8 mouse cellular contexts compared by ENCODE assay signal in the genomic region with DNA sequence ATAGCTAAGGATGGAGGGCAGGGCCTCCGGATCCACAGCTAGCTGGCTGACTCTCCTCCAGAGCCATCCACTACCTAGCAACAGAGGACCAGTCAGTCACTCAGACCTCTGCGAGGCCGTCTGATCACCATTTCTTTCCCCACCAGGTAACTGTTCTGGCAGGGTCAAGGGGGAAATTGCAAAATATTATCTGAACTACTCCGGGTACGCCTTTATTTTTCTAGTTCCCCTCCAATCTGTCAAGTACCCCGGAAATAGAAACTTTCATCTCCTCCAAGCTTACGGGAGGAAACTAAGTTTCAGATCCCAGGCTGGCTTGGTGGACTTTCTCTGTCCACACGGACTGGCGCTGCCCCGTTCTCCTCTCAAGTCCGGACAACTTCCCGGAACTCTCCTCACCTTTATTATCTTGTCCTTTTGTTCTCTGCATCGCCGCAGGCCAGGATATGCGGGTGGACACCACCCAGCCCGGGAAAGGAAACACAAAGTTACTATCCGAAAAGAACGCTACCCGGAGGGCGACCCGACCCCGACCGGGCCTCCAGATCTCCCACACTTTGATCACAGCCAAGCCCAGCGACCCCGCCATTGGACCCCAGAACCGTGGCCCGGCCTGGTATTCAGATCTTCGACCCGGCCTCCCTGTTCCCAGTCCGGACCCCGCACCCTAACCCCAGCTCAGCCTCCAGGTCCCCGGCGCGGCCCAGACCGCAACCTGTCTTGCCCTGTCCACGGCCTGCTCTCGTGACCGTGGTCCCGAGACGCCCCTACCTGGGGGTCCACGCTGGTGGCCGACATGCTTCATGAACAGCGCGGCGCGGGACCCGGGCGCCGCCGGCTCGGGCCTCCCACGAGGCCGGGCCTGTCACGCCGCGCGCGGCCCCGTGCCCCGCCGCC. TPM values are rescaled to one million over a fixed set of nuclear protein-coding genes. Genes with fewer than 3 reads are reported as not detected.
DNase-seq lines count a peak whose midpoint lies in the region; ATAC-seq and TF ChIP-seq lines count a peak whose summit lies in the region.

No protein-coding gene starts in this region.

- TF ChIP-seq POLR2A in bone marrow macrophage, adult 2 months (IDR thresholded peaks at IDR 0.05; ENCODE audit: borderline replicate concordance, low read depth, low read length) = no peak
- no peak; the same call in 1 of the 2 replicates for TF ChIP-seq POLR2A in testis, adult 2 months (IDR thresholded peaks at IDR 0.05; ENCODE audit: control insufficient read depth, low read depth, low read length)

- H3K4me2 ChIP-seq in limb, embryonic 12.5 days = peak overlapping the region; percentile 75
- peak overlapping the region; percentile 66 for H3K4me2 ChIP-seq in midbrain, embryonic 11.5 days

- DNase-seq in right cerebral cortex, adult 18-20 months = peak; percentile 24
- DNase-seq in right cerebral cortex, postnatal 36 days (ENCODE audit: low spot score in 2 of 2) = no peak
- peak; percentile 87 for DNase-seq in midbrain, embryonic 11.5 days (ENCODE audit: low spot score, missing footprints)
- no peak for DNase-seq in embryo, embryonic 11 days

- peak overlapping the region; percentile 97 for H3K9ac ChIP-seq in limb, embryonic 12.5 days (replicated peaks)
- H3K9ac ChIP-seq in midbrain, embryonic 11.5 days (ENCODE audit: low read length) = peak overlapping the region; percentile 98

- peak; percentile 54 for ATAC-seq in granulocyte monocyte progenitor cell, adult 5-6 weeks (replicated peaks; ENCODE audit: poor library complexity, severe bottlenecking)
- peak; percentile 75 for ATAC-seq in limb, embryonic 12.5 days (ENCODE audit: insufficient number of reproducible peaks, insufficient read depth, low FRiP score, low TSS enrichment, low read depth)
- peak; percentile 70 for ATAC-seq in midbrain, embryonic 11.5 days (ENCODE audit: low FRiP score)

- WGBS in limb, embryonic 12.5 days = under 1% methylated on average over 61 of the region's 61 CpGs
- under 1% methylated on average over 59 of the region's 61 CpGs for WGBS in midbrain, embryonic 11.5 days

- peak overlapping the region; percentile 21; the same call in 1 of the 2 replicates for H3K27ac ChIP-seq in bone marrow macrophage, adult 2 months (ENCODE audit: insufficient read depth, low read depth, low read length)
- peak overlapping the region; percentile 50 for H3K27ac ChIP-seq in limb, embryonic 12.5 days
- peak overlapping the region; percentile 35; the same call in 1 of the 2 replicates for H3K27ac ChIP-seq in midbrain, embryonic 11.5 days (ENCODE audit: low read depth, low read length)
- H3K27ac ChIP-seq in testis, adult 2 months (ENCODE audit: control insufficient read depth, insufficient read depth, low read depth, low read length) = peak overlapping the region; percentile 88

- peaks cover 6% of the 10 kb centered on the region; the same call in 1 of the 2 replicates for H3K27me3 ChIP-seq in limb, embryonic 12.5 days
- no peaks in the 10 kb centered on the region for H3K27me3 ChIP-seq in midbrain, embryonic 11.5 days (ENCODE audit: control insufficient read depth, insufficient read depth, low read length)
- H3K27me3 ChIP-seq in testis, adult 2 months (ENCODE audit: control insufficient read depth, insufficient read depth, low read length) = no peaks in the 10 kb centered on the region

- no peak for TF ChIP-seq CTCF in bone marrow macrophage, adult 2 months (IDR thresholded peaks at IDR 0.05; ENCODE audit: low read depth, low read length)
- no peak for TF ChIP-seq CTCF in testis, adult 2 months (IDR thresholded peaks at IDR 0.05; ENCODE audit: control insufficient read depth, insufficient read depth, insufficient replicate concordance, low read depth, low read length)

- H3K9me3 ChIP-seq in limb, embryonic 12.5 days = no peaks in the 10 kb centered on the region
- H3K9me3 ChIP-seq in midbrain, embryonic 11.5 days (ENCODE audit: control insufficient read depth, low read length) = no peaks in the 10 kb centered on the region

- H3K4me3 ChIP-seq in bone marrow macrophage, adult 2 months (ENCODE audit: insufficient read depth, low read length) = peak overlapping the region; percentile 91
- peak overlapping the region; percentile 99 for H3K4me3 ChIP-seq in limb, embryonic 12.5 days (replicated peaks)
- H3K4me3 ChIP-seq in midbrain, embryonic 11.5 days (ENCODE audit: low read depth, low read length) = peak overlapping the region; percentile 100
- peak overlapping the region; percentile 98 for H3K4me3 ChIP-seq in testis, adult 2 months (ENCODE audit: control insufficient read depth, low read depth, low read length)

- H3K36me3 ChIP-seq in limb, embryonic 12.5 days = peaks cover 37% of the 10 kb centered on the region
- 0 out of 2 replicates have a peak, but pooled peaks cover 4% of the 10 kb centered on the region for H3K36me3 ChIP-seq in midbrain, embryonic 11.5 days (ENCODE audit: control insufficient read depth, insufficient read depth, low read length)
- no peaks in the 10 kb centered on the region for H3K36me3 ChIP-seq in testis, adult 2 months (ENCODE audit: control insufficient read depth, insufficient read depth, low read length)

- H3K4me1 ChIP-seq in bone marrow macrophage, adult 2 months (ENCODE audit: control insufficient read depth, insufficient read depth, low read length) = peaks cover 15% of the 10 kb centered on the region
- peaks cover 18% of the 10 kb centered on the region for H3K4me1 ChIP-seq in limb, embryonic 12.5 days (replicated peaks)
- H3K4me1 ChIP-seq in midbrain, embryonic 11.5 days (ENCODE audit: control insufficient read depth, insufficient read depth, low read length) = peaks cover 8% of the 10 kb centered on the region
- peaks cover 4% of the 10 kb centered on the region for H3K4me1 ChIP-seq in testis, adult 2 months (ENCODE audit: control insufficient read depth, insufficient read depth, low read length)

RNA-seq across cellular contexts. Expression of gene Ythdf1, which starts 0.6 kb away (rescaled TPM):
- 32.4 and 34.0 TPM in 2 replicates for polyA plus RNA-seq in bone marrow macrophage, adult 2 months (2012; ENCODE audit: insufficient read depth, insufficient read length, missing spikeins)
- total RNA-seq in granulocyte monocyte progenitor cell, adult 5-6 weeks (2014; fragmentation: Nextera tagmentation) = 46.7 and 63.6 TPM in 2 replicates
- 34.0 and 35.8 TPM in 2 replicates for total RNA-seq in granulocyte monocyte progenitor cell, adult 5-6 weeks (2017)
- polyA plus RNA-seq in limb, embryonic 12.5 days (2016; fragmentation: Nextera tagmentation; extraction: Ambion mirVana) = 77.1 and 78.5 TPM in 2 replicates
- 68.5 and 72.4 TPM in 2 replicates for polyA plus RNA-seq in midbrain, embryonic 11.5 days (2014; fragmentation: Nextera tagmentation; extraction: Ambion mirVana)
- 22.5 TPM in 2 replicates for polyA plus RNA-seq in testis, adult 2 months (2012; rRNA removed)

RNA-seq across cellular contexts. Expression of gene Birc7, which starts 8.7 kb away (rescaled TPM):
- polyA plus RNA-seq in bone marrow macrophage, adult 2 months (2012; ENCODE audit: insufficient read depth, insufficient read length, missing spikeins) = not detected in 2 replicates
- total RNA-seq in granulocyte monocyte progenitor cell, adult 5-6 weeks (2014; fragmentation: Nextera tagmentation) = not detected in 2 replicates
- total RNA-seq in granulocyte monocyte progenitor cell, adult 5-6 weeks (2017) = not detected in 2 replicates
- not detected in 2 replicates for polyA plus RNA-seq in limb, embryonic 12.5 days (2016; fragmentation: Nextera tagmentation; extraction: Ambion mirVana)
- 0.14 and 0.45 TPM in 2 replicates for polyA plus RNA-seq in midbrain, embryonic 11.5 days (2014; fragmentation: Nextera tagmentation; extraction: Ambion mirVana)
- not detected in 2 replicates for polyA plus RNA-seq in testis, adult 2 months (2012; rRNA removed)

RNA-seq across cellular contexts. Expression of gene Nkain4, which starts 34.3 kb away (rescaled TPM):
- polyA plus RNA-seq in bone marrow macrophage, adult 2 months (2012; ENCODE audit: insufficient read depth, insufficient read length, missing spikeins) = not detected in 2 replicates
- total RNA-seq in granulocyte monocyte progenitor cell, adult 5-6 weeks (2014; fragmentation: Nextera tagmentation) = not detected in 2 replicates
- total RNA-seq in granulocyte monocyte progenitor cell, adult 5-6 weeks (2017) = not detected in 2 replicates
- polyA plus RNA-seq in limb, embryonic 12.5 days (2016; fragmentation: Nextera tagmentation; extraction: Ambion mirVana) = 6.0 and 11.2 TPM in 2 replicates
- 63.2 and 63.6 TPM in 2 replicates for polyA plus RNA-seq in midbrain, embryonic 11.5 days (2014; fragmentation: Nextera tagmentation; extraction: Ambion mirVana)
- polyA plus RNA-seq in testis, adult 2 months (2012; rRNA removed) = 2.3 and 3.7 TPM in 2 replicates

RNA-seq across cellular contexts. Expression of gene Arfgap1, which starts 46.9 kb away (rescaled TPM):
- 30.5 and 35.3 TPM in 2 replicates for polyA plus RNA-seq in bone marrow macrophage, adult 2 months (2012; ENCODE audit: insufficient read depth, insufficient read length, missing spikeins)
- total RNA-seq in granulocyte monocyte progenitor cell, adult 5-6 weeks (2014; fragmentation: Nextera tagmentation) = 27.5 and 31.3 TPM in 2 replicates
- 28.1 and 30.1 TPM in 2 replicates for total RNA-seq in granulocyte monocyte progenitor cell, adult 5-6 weeks (2017)
- polyA plus RNA-seq in limb, embryonic 12.5 days (2016; fragmentation: Nextera tagmentation; extraction: Ambion mirVana) = 109 and 113 TPM in 2 replicates
- polyA plus RNA-seq in midbrain, embryonic 11.5 days (2014; fragmentation: Nextera tagmentation; extraction: Ambion mirVana) = 38.6 and 45.7 TPM in 2 replicates
- polyA plus RNA-seq in testis, adult 2 months (2012; rRNA removed) = 31.2 and 32.2 TPM in 2 replicates

Comparison
In these comparisons a context has a peak if more than half of its experiments do, and no peak if none do; other contexts are left out.
1. DNase-seq: peak in right cerebral cortex, adult 18-20 months (single experiment) and midbrain, embryonic 11.5 days (single experiment); none in right cerebral cortex, postnatal 36 days (0 of 2) and embryo, embryonic 11 days (single experiment).
2. H3K27ac ChIP-seq: peak in every context shown above with its lines; median percentile 88 in testis, adult 2 months; 50 in limb, embryonic 12.5 days; 35 in midbrain, embryonic 11.5 days; 21 in bone marrow macrophage, adult 2 months.
3. Peak in every context shown above with its lines, with median percentiles within 50 percentile points of each other: H3K4me3 ChIP-seq and ATAC-seq.